Mouse (Mus musculus): ENCODE measurements around the gene Tnik. TPM values are rescaled to one million over a fixed set of nuclear protein-coding genes. Genes with fewer than 3 reads are reported as not detected.

Gene Tnik
- polyA plus RNA-seq, 1 experiment from 2014 or later = 9.8 TPM

DNA sequence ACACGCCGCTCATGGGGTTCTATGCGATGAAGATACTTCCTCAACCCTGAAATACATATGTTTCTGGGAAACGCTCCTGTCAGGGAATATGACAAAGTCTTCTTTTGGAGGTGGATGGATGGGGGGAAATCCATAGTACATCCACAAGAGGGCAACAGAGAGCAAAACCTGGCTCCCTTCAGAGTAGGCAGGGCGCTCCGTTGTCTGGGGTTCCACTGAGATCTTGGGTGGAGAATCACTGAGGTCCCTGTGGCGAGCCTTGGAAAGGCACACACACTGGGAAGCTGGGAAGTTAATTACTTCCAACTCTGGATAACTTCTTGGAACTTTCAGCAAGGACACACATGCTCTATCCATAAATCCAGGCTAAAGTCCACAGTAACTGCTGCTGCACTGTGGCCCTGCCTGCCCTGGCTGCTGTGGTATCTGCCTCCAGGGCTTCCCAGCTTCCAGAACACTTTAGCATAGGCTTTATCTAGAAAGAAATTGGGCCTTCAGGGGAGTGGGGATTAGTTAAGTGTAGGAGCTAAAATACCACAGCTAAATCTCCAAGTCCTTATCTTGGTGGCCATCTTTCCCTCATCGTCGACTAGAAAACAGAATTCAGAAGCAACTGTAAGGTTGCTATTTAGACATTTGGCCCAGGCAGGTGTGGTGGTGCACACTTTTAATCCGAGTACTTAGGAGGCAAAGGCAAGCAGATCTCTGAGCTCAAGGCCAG is 299.8 kb downstream of the Tnik start:
- Histone ChIP-seq H3K9me3 (no peaks in the 10 kb centered on the region), H3K27ac (no peak overlapping the region), H3K9ac (no peak overlapping the region), H3K4me2 (no peak overlapping the region), H3K4me1 (no peaks in the 10 kb centered on the region; the same call in 1 of the 2 replicates), H3K27me3 (no peaks in the 10 kb centered on the region), H3K4me3 (no peak overlapping the region), H3K36me3 (0 out of 2 replicates have a peak, but pooled peaks cover 5% of the 10 kb centered on the region)
- no peak for ATAC-seq (ENCODE audit: borderline replicate concordance, extremely low read depth, low FRiP score, low TSS enrichment)
- 67% methylated on average over 10 of the region's 10 CpGs for WGBS

DNA sequence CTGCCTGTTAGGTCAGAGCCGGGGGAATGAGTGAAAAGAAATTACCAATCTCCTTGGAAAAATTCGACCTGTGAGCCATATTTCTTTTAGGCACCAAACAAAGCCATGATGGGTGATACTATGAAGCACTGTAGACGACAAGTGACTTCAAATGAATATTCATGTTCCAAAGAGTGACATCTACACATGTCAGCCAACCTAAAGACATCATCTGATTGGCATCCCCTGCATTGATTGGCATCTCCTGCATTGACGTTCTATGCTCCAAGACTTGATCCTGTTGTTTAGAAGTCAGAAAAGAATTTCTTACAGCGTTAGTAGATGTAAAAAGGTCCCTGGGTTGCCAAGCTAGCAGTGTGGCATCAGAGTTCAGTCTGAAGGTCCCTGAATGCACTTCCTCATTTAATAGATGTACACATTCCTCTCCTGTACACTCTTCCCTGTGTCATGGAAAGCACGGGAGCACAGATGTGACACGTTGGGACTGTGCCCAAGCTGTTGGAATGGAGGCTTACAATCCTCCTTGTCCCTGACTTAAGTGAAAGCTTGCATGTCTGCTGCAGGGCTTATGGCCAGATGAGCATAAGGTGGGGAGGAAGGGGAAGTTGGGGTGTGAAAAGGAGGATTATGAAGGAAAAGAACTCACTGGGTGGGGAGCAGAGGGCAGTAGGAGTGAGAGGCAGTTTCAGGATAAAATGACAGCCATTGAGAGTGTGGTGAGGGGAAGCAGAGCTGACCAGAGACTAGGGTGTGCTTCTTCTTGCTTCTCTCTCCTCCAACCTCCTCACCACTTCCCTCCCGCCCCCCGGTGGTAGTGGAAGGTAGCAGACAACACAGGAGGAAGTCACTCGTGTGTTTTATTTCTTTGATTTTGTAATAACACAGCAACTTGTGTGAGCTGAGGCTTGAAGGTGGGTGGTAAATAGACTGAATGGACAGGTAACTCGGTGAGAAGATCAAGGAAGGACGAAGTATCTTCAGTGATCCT is 301.6 kb downstream of the Tnik start:
- H3K27me3 ChIP-seq = no peaks in the 10 kb centered on the region
- H3K9ac ChIP-seq = no peak overlapping the region
- no peaks in the 10 kb centered on the region for H3K4me1 ChIP-seq
- no peak overlapping the region for H3K4me3 ChIP-seq
- H3K27ac ChIP-seq = no peak overlapping the region
- no peak for ATAC-seq (ENCODE audit: borderline replicate concordance, extremely low read depth, low FRiP score, low TSS enrichment)
- H3K36me3 ChIP-seq = 0 out of 2 replicates have a peak, but pooled peaks cover 5% of the 10 kb centered on the region
- 71% methylated on average over 12 of the region's 12 CpGs for WGBS
- no peaks in the 10 kb centered on the region for H3K9me3 ChIP-seq
- H3K4me2 ChIP-seq = no peak overlapping the region

DNA sequence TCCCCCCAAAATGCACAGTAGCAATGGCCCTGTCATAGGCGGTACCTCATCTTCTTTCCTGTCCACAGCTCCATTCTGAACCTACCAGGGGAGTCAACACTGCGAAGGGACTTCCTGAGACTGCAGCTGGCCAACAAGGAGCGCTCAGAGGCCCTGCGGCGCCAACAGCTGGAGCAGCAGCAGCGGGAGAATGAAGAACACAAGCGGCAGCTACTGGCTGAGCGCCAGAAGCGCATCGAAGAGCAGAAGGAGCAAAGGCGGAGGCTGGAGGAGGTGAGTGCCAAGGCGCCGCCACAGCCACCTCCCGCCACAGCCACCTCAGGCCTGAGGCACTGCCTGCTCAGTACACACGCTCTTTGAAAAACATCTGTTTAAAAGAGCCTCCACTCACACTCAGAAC is 314.3 kb downstream of the Tnik start:
- H3K36me3 ChIP-seq = no peaks in the 10 kb centered on the region
- no peak overlapping the region for H3K9ac ChIP-seq
- ATAC-seq (ENCODE audit: borderline replicate concordance, extremely low read depth, low FRiP score, low TSS enrichment) = peak; percentile 53; the same call in 1 of the 2 replicates
- H3K4me1 ChIP-seq = peaks cover 7% of the 10 kb centered on the region
- no peak overlapping the region for H3K4me3 ChIP-seq
- H3K27me3 ChIP-seq = no peaks in the 10 kb centered on the region
- H3K9me3 ChIP-seq = no peaks in the 10 kb centered on the region
- H3K27ac ChIP-seq = no peak overlapping the region
- H3K4me2 ChIP-seq = peak overlapping the region; percentile 30
- WGBS = 22% methylated on average over 15 of the region's 15 CpGs

DNA sequence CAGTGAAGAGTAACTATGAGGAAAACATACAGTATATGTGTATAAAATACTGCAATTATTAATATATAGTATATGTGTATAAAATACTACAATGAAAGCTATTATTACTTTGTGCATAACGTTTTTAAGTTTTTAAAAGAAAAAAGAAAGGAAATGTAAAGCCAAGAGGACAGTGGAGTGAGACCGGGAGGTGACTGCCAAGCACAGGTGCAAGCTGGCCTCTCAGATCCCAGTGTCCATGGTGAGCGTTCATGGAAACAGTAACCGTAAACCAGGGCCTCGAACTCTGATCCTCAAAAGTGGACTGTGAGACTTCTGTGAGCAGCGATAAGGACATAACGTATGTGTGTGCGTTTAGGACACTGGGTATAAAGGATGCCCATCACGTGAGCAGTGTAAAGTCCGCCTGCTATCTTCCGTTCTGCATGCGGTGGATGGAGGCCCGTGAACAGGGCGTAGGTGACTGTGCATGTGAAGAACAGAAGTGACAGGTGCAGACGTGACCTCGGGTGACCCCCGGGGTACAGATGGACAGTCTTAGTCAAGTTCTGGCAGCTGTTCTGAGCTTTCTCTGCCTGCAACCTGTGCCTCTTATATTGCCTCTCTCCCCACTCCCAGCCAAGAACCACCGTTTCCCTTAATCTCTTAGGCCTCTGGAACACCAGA is 316.1 kb downstream of the Tnik start:
- Histone ChIP-seq H3K9me3 (no peaks in the 10 kb centered on the region), H3K27ac (no peak overlapping the region), H3K4me3 (no peak overlapping the region), H3K9ac (no peak overlapping the region), H3K4me1 (peaks cover 7% of the 10 kb centered on the region), H3K4me2 (no peak overlapping the region), H3K27me3 (no peaks in the 10 kb centered on the region), H3K36me3 (no peaks in the 10 kb centered on the region)
- WGBS = 84% methylated on average over 18 of the region's 18 CpGs
- no peak for ATAC-seq (ENCODE audit: borderline replicate concordance, extremely low read depth, low FRiP score, low TSS enrichment)

DNA sequence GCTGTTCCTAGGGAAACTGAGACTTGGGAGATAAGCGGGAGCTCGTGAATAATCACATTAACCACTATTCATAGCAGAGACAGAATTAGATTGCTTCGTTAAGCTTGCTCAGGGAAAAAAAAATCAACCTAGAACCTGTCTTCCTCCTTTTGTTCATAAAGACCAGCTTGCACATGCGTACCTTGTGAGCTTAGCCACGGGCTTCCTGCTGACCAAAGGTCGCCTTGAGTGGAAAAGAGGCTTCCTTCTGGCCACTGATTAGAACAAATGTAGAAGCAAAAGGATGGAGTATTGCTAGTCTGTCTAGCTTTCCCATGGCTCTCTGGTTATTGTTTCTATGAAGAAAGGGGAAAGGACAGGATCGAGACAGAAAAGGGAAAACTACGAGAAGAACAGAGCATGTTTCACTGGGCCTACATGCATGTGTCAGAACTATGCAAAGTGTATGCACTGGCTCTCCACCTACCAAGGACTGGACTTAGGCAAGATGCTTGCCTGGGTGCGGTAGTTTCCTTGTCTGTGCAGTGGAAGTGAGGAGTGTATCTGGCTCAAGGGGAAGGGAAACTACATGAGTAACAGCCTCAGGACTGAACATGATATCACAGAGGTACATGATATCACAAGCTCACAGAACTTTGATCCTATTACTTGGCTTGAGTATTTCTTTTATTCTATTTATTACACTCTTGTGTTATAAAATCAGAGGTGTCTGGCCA is 322.9 kb downstream of the Tnik start:
- WGBS = 66% methylated on average over 9 of the region's 9 CpGs
- H3K27me3 ChIP-seq = no peaks in the 10 kb centered on the region
- no peak overlapping the region for H3K27ac ChIP-seq
- H3K36me3 ChIP-seq = no peaks in the 10 kb centered on the region
- H3K4me2 ChIP-seq = no peak overlapping the region
- ATAC-seq (ENCODE audit: borderline replicate concordance, extremely low read depth, low FRiP score, low TSS enrichment) = no peak
- no peaks in the 10 kb centered on the region for H3K9me3 ChIP-seq
- H3K4me1 ChIP-seq = no peaks in the 10 kb centered on the region
- H3K4me3 ChIP-seq = no peak overlapping the region
- H3K9ac ChIP-seq = no peak overlapping the region

DNA sequence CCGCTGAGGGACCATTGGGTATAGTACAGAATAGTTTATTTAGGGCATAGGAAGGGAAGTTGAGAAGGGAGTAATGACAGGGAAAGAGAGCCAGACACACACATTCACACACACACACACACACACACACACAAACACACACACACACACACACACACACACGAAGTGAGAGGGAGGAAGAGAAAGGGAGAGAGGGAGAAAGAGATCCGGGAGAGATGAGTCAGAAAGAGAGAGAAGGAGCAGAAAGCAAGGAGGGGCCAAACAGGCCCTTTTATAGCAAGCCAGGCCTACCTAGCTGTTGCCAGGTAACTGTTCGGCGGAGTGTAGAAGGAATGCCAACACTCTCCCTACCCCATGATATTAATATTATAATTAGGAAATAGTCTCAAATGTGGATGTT is 324.8 kb downstream of the Tnik start:
- Histone ChIP-seq H3K4me2 (no peak overlapping the region), H3K4me3 (no peak overlapping the region), H3K36me3 (no peaks in the 10 kb centered on the region), H3K4me1 (no peaks in the 10 kb centered on the region), H3K27ac (no peak overlapping the region), H3K27me3 (no peaks in the 10 kb centered on the region), H3K9ac (no peak overlapping the region), H3K9me3 (no peaks in the 10 kb centered on the region)
- WGBS = 70% methylated on average over 5 of the region's 5 CpGs
- no peak for ATAC-seq (ENCODE audit: borderline replicate concordance, extremely low read depth, low FRiP score, low TSS enrichment)

DNA sequence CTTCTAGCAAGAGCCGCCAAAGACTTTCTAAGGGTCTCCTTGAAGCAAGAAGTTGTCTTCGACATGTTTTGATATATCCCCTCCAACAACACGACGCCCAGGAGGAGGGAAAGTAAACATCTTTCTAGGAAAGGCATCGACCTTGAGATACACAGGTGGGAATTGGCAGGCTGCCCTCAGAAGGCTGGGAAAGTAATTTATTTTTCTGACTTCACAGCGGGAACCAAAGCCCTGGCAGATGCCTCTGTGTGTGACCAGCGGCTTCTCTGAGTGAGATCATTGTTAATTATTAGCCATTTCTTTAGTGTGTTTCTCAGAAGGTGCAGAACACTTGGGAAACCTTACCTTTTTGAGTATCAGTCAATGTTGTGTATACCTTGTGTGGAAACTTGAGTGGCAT is 328.3 kb downstream of the Tnik start:
- no peaks in the 10 kb centered on the region for H3K9me3 ChIP-seq
- no peak overlapping the region for H3K9ac ChIP-seq
- no peaks in the 10 kb centered on the region for H3K4me1 ChIP-seq
- H3K4me3 ChIP-seq = no peak overlapping the region
- 13% methylated on average over 7 of the region's 7 CpGs for WGBS
- no peaks in the 10 kb centered on the region for H3K27me3 ChIP-seq
- H3K4me2 ChIP-seq = no peak overlapping the region
- no peaks in the 10 kb centered on the region for H3K36me3 ChIP-seq
- ATAC-seq (ENCODE audit: borderline replicate concordance, extremely low read depth, low FRiP score, low TSS enrichment) = no peak
- no peak overlapping the region for H3K27ac ChIP-seq

DNA sequence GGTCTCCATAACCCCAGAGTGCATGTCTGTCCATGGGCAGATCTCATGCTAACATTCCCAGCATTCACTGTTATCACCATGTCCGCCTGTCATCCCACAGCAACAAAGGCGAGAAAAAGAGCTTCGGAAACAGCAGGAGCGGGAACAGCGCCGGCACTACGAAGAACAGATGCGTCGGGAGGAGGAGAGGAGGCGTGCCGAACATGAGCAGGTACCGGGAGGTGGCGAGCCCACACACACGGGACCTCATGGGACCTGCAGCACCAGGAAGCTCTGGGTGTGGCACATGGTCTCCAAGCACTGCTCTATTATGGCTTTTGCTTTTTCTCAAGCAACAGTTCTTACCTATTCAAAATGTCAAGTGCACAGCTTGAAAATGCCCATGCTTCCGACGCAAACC is 330.9 kb downstream of the Tnik start:
- Histone ChIP-seq H3K4me3 (no peak overlapping the region), H3K27me3 (no peaks in the 10 kb centered on the region), H3K27ac (no peak overlapping the region), H3K4me1 (no peaks in the 10 kb centered on the region), H3K9me3 (no peaks in the 10 kb centered on the region), H3K36me3 (no peaks in the 10 kb centered on the region), H3K9ac (no peak overlapping the region), H3K4me2 (no peak overlapping the region)
- WGBS = 92% methylated on average over 16 of the region's 16 CpGs
- ATAC-seq (ENCODE audit: borderline replicate concordance, extremely low read depth, low FRiP score, low TSS enrichment) = no peak

DNA sequence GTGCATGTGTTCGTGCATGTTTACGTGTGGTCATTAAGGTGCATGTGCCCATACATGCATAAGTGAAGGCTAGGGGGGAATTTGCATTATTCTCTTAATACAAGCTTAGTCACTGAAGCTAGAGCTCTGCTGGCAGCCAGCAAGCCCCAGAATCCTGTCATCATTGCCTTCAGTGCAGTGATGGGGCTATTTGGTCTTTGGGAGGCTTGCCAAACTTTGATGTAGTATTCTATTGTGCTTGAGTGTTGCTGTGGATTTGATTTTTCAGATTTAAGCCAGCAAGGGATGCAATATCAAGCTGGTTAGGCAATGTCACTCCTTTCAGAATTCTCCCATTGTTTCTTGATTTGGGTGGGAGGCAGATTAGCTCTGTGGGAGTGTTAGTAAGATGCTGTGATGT is 336.5 kb downstream of the Tnik start:
- WGBS = 92% methylated on average over 2 of the region's 2 CpGs
- Histone ChIP-seq H3K9me3 (no peaks in the 10 kb centered on the region), H3K27me3 (no peaks in the 10 kb centered on the region), H3K27ac (no peak overlapping the region), H3K4me1 (no peaks in the 10 kb centered on the region), H3K9ac (no peak overlapping the region), H3K4me3 (no peak overlapping the region), H3K36me3 (no peaks in the 10 kb centered on the region), H3K4me2 (no peak overlapping the region)
- no peak for ATAC-seq (ENCODE audit: borderline replicate concordance, extremely low read depth, low FRiP score, low TSS enrichment)

DNA sequence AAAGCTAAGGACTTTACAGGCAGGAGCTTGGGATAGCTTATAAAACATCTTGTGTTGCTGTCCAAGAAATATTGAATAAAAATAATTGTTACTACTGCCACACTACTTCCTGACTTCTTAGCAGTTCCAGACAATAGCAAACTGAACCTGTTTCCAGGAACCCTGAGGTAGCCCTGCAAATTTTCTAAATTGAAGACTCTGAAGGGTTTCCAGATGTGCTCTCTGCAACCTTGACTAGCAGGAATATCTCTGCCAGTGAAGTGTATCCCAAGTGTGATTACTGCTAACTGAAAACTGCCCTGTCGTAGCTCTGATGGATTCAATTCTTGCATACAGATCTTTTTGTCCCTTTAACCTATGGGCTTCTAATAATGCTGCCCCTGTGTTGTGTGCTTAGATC is 343.7 kb downstream of the Tnik start:
- no peaks in the 10 kb centered on the region for H3K9me3 ChIP-seq
- WGBS = 37% methylated on average over 1 of the region's 1 CpGs
- H3K27ac ChIP-seq = no peak overlapping the region
- H3K9ac ChIP-seq = no peak overlapping the region
- H3K36me3 ChIP-seq = no peaks in the 10 kb centered on the region
- no peaks in the 10 kb centered on the region for H3K4me1 ChIP-seq
- H3K4me2 ChIP-seq = no peak overlapping the region
- H3K27me3 ChIP-seq = no peaks in the 10 kb centered on the region
- H3K4me3 ChIP-seq = no peak overlapping the region
- no peak for ATAC-seq (ENCODE audit: borderline replicate concordance, extremely low read depth, low FRiP score, low TSS enrichment)

DNA sequence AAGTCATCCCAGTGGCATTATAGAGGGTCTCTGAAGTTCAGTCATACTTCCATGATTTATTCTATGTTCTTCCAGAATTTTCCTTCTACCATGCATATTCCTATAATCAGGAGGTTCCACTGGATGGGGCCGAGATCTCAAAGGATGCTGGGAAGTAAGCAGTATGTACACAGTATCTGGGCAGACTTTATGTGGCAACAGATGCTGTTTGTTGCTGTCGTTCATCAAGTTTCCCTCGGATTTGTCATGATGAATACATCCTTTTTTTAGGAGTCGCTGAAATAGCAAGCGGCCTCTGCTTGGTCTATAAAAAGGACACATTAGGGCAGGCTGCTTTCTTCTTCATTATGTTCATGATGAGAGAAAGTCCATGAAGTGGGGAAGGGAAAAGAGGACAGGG is 349.3 kb downstream of the Tnik start:
- Histone ChIP-seq H3K4me2 (no peak overlapping the region), H3K27me3 (no peaks in the 10 kb centered on the region), H3K4me3 (no peak overlapping the region), H3K9ac (no peak overlapping the region), H3K4me1 (no peaks in the 10 kb centered on the region), H3K36me3 (no peaks in the 10 kb centered on the region), H3K27ac (no peak overlapping the region), H3K9me3 (no peaks in the 10 kb centered on the region)
- ATAC-seq (ENCODE audit: borderline replicate concordance, extremely low read depth, low FRiP score, low TSS enrichment) = no peak
- WGBS = 79% methylated on average over 5 of the region's 5 CpGs
